Mouse (Mus musculus): ENCODE measurements around the gene Zfp112.
"Not testable (repeated sequence)": the region's sequence is repeated elsewhere in the genome, so short reads cannot be mapped to it uniquely, and the experiment has no call there.

The Zfp112 gene
- long read RNA-seq, experiment 1, partial matches to known transcripts, result 0 of 2 reads
- long read RNA-seq, experiment 1, other reads (novel, unspliced or antisense), result 0 of 2 reads
- long read RNA-seq, experiment 2, transcript Zfp112-203 (1 exons, 2,107 nt), result major isoform, 5 of 5 reads
- long read RNA-seq, experiment 2, partial matches to known transcripts, result 0 of 5 reads
- long read RNA-seq, experiment 2, other reads (novel, unspliced or antisense), result 0 of 5 reads

- intact Hi-C loops (cut with DNase I), result loop anchor here (10.0 kb wide), 1 partner anchor 182 kb away; no protein-coding TSS in a partner anchor
Observed at GRCm38 (mm10) chr7:24112156-24112856, at the start of gene Zfp112. TSS of gene Zfp112 (plus strand) at chr7:24112314.

- intact Hi-C loops (cut with DNase I), result not testable (repeated sequence)
Observed at GRCm38 (mm10) chr7:24074424-24074823, 37.7 kb upstream of the Zfp112 start.

- intact Hi-C loops (cut with DNase I), result loop anchor here (5.0 to 10.0 kb wide), 2 partner anchors 50 to 213 kb away; partner anchors contain the start of gene Zfp235
Observed at GRCm38 (mm10) chr7:24081634-24082431, 30.3 kb upstream of the Zfp112 start, which contains the start of gene Zfp180. TSS of gene Zfp180 (plus strand) at chr7:24081924.

GRCm38 (mm10) chr7:24082457-24083235, 29.5 kb upstream of the Zfp112 start:
- intact Hi-C loops (cut with DNase I), result loop anchor here (5.0 to 10.0 kb wide), 2 partner anchors 50 to 212 kb away; partner anchors contain the start of gene Zfp235

GRCm38 (mm10) chr7:24086871-24087270, 25.2 kb upstream of the Zfp112 start:
- intact Hi-C loops (cut with DNase I), result loop anchor here (10.0 kb wide), 1 partner anchor 208 kb away; no protein-coding TSS in a partner anchor

- intact Hi-C loops (cut with DNase I), result loop anchor here (10.0 kb wide), 1 partner anchor 207 kb away; no protein-coding TSS in a partner anchor
Observed at GRCm38 (mm10) chr7:24087485-24088125, 24.5 kb upstream of the Zfp112 start.

GRCm38 (mm10) chr7:24104403-24104802, 7.7 kb upstream of the Zfp112 start:
- intact Hi-C loops (cut with DNase I), result no loop called here

- intact Hi-C loops (cut with DNase I), result no loop called here
Observed at GRCm38 (mm10) chr7:24105144-24105703, 6.9 kb upstream of the Zfp112 start.

- intact Hi-C loops (cut with DNase I), result loop anchor here (10.0 kb wide), 1 partner anchor 184 kb away; no protein-coding TSS in a partner anchor
Observed at GRCm38 (mm10) chr7:24110839-24111238, 1.3 kb upstream of the Zfp112 start.

GRCm38 (mm10) chr7:24111772-24112155, 350 bp upstream of the Zfp112 start:
- intact Hi-C loops (cut with DNase I), result loop anchor here (10.0 kb wide), 1 partner anchor 183 kb away; no protein-coding TSS in a partner anchor

- intact Hi-C loops (cut with DNase I), result loop anchor here (10.0 kb wide), 1 partner anchor 182 kb away; no protein-coding TSS in a partner anchor
Observed at GRCm38 (mm10) chr7:24113001-24113400, 887 bp downstream of the Zfp112 start.

GRCm38 (mm10) chr7:24116655-24117054, 4.5 kb downstream of the Zfp112 start:
- intact Hi-C loops (cut with DNase I), result loop anchor here (10.0 kb wide), 1 partner anchor 178 kb away; no protein-coding TSS in a partner anchor

GRCm38 (mm10) chr7:24133425-24133995, 21.4 kb downstream of the Zfp112 start:
- intact Hi-C loops (cut with DNase I), result loop anchor here (5.0 kb wide), 2 partner anchors 51 to 119 kb away; partner anchors contain the start of genes Zfp108 and Zfp180

- intact Hi-C loops (cut with DNase I), result loop anchor here (5.0 kb wide), 2 partner anchors 52 to 118 kb away; partner anchors contain the start of genes Zfp108 and Zfp180
Observed at GRCm38 (mm10) chr7:24133996-24134828, 22.1 kb downstream of the Zfp112 start, which contains the start of gene Zfp235. TSS of gene Zfp235 (plus strand) at chr7:24134169.

GRCm38 (mm10) chr7:24142566-24142965, 30.5 kb downstream of the Zfp112 start:
- intact Hi-C loops (cut with DNase I), result no loop called here

- intact Hi-C loops (cut with DNase I), result no loop called here
Observed at GRCm38 (mm10) chr7:24153272-24153671, 41.2 kb downstream of the Zfp112 start.

GRCm38 (mm10) chr7:24172191-24172590, 60.1 kb downstream of the Zfp112 start:
- intact Hi-C loops (cut with DNase I), result no loop called here
